Mouse (Mus musculus): ENCODE results near the gene AU022751. TPM values are rescaled to one million over a fixed set of nuclear protein-coding genes. Genes with fewer than 3 reads are reported as not detected.
"Not testable (repeated sequence)": the region's sequence is repeated elsewhere in the genome, so short reads cannot be mapped to it uniquely, and the experiment has no call there.

Gene AU022751
- polyA plus RNA-seq (2012; ENCODE audit: insufficient read depth, low replicate concordance): not detected in 2 replicates

DNA sequence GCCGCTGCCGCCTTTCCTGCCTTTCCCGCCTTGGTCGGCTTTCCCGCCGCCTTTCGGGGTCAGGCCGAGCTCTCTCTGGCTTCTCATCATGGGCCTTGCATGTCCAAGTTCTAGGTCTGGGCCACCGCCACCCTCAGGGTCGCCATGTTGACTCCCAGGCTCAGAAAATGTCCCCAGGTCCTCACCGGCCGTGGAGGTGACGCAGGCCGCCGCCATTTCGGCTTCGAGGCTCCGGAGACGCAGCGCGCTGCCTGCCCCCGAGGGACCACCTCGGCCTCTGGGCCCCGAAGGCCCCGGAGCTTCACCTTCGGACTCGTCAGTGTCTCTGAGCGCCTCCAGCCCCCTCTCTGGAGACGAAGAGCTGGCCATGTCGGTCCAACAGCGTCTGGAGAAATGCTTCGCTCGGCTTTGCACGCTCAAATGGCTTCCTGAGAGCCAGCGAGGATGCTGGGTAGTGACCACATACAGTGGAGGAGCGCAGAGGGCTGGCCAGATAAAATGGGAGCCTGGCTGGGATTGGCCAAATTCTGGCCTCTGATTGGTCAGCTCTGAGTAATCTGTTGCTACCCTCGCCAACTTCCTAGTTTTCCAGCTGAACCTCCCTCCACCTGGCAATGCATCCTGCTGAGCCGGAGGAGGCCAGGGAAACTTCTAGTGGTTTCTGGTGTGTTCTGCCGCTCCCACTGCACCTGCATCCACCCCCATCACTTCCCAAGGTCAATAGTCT is at the start of gene AU022751:
Gene AU022751, minus strand, starts transcription at position 466 of the 727 bp plus-strand sequence.
- Histone ChIP-seq H3K36me3 (replicated peaks; ENCODE audit: low read length) (no peaks in the 10 kb centered on the region), H3K4me1 (no peaks in the 10 kb centered on the region), H3K9me3 (peaks cover 25% of the 10 kb centered on the region), H3K4me3 (replicated peaks) (no peak within 1 kb of the TSS), H3K27me3 (replicated peaks) (no peaks in the 10 kb centered on the region)
- no peak for TF ChIP-seq FLI1 (IDR thresholded peaks at IDR 0.05; ENCODE audit: low read length)
- TF ChIP-seq GATA1 (IDR thresholded peaks at IDR 0.05; ENCODE audit: borderline replicate concordance, low read length): no peak

DNA sequence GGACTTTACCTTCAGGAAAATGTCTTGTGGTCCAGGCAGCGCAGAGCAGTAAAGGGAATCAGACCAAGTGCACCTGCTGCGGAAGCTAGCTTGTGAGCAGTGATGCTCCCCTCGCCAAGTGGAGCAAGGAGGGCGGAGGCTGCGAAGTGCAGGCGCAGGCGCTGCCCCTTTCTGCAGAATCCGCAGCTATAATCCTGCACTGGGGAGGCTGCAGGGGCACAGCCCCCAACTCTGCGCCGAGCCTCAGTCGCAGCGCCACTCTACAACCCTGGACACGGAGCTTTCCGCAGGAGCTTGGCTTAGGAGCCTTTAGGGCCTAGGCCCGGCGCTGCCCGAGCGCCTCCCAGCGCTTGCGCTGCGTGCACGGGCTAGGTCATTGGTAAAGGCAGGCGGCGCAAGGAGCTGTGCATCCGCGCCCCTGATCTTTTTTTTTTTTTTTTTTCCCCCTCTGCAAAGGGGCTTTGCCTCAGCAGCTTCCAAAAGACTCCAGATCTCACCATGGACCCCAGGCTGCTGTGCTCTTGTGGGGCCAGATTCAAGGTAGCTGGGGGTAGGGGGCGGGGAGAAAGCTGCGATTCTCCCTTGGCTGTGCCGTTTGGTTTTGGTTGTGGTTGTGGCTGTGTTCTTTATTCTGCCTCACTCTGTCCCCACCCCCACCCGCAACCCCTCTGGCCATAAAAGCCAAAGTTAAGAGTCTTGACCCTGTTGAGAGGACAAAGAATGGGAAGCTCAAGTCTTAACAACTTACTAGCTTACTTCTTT is 9.0 kb upstream of the AU022751 start:
- Histone ChIP-seq H3K27me3 (replicated peaks) (peaks cover 9% of the 10 kb centered on the region), H3K9me3 (peaks cover 5% of the 10 kb centered on the region; the same call in 1 of the 2 replicates), H3K4me3 (replicated peaks) (no peak overlapping the region), H3K36me3 (replicated peaks; ENCODE audit: low read length) (no peaks in the 10 kb centered on the region), H3K4me1 (0 out of 2 replicates have a peak, but pooled peaks cover 3% of the 10 kb centered on the region)
- TF ChIP-seq GATA1 (IDR thresholded peaks at IDR 0.05; ENCODE audit: borderline replicate concordance, low read length): no peak
- no peak for TF ChIP-seq FLI1 (IDR thresholded peaks at IDR 0.05; ENCODE audit: low read length)

DNA sequence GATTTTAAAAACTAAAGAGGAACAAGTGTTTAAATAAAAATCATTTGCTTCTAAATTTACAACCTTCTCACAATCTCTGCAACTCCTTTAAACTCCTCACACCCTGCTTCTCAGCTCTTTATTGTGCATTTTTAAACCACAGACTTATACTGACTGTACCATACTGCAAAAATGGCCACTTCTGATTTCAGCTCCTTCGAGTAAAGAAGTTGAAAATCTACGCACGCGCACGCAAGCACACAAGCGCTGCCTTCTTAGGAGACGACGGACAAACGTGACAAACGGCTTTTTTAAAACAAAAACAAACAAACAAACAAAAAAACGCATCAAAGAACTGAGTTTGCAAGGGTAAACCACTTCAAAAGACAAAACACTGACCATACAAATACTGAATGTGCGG is 8.3 kb upstream of the AU022751 start:
- Histone ChIP-seq H3K27me3 (replicated peaks) (peaks cover 9% of the 10 kb centered on the region), H3K9me3 (peaks cover 5% of the 10 kb centered on the region; the same call in 1 of the 2 replicates)
- no peak for TF ChIP-seq FLI1 (IDR thresholded peaks at IDR 0.05; ENCODE audit: low read length)
- no peak for TF ChIP-seq GATA1 (IDR thresholded peaks at IDR 0.05; ENCODE audit: borderline replicate concordance, low read length)

DNA sequence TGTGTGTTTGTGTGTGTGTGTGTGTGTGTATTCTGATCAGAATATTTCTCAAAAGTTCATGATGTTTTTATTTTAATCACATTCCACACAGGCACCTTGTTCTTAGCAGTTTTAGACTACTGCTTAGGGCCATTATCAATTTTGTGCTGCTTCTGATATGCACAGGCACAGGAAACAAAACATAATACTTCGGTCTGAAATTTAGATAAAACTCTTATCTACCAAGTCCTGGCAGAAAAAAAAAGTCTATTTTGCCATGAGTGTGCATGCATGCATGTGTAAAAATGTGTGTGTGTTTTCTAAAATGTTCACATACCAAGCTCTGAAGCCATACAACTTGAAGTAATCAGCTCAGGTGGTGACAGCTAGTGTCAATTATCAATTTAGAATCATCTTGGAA is 21.7 kb downstream of the AU022751 start:
- Histone ChIP-seq H3K27me3 (replicated peaks) (peaks cover 32% of the 10 kb centered on the region), H3K9me3 (no peaks in the 10 kb centered on the region), H3K4me1 (no peaks in the 10 kb centered on the region), H3K36me3 (replicated peaks; ENCODE audit: low read length) (no peaks in the 10 kb centered on the region), H3K4me3 (replicated peaks) (no peak overlapping the region)
- TF ChIP-seq FLI1 (IDR thresholded peaks at IDR 0.05; ENCODE audit: low read length): no peak

More for the DNA sequence above, 8.3 kb upstream of the AU022751 start:
- Histone ChIP-seq H3K4me1 (0 out of 2 replicates have a peak, but pooled peaks cover 3% of the 10 kb centered on the region), H3K36me3 (replicated peaks; ENCODE audit: low read length) (no peaks in the 10 kb centered on the region), H3K4me3 (replicated peaks) (no peak overlapping the region)

DNA sequence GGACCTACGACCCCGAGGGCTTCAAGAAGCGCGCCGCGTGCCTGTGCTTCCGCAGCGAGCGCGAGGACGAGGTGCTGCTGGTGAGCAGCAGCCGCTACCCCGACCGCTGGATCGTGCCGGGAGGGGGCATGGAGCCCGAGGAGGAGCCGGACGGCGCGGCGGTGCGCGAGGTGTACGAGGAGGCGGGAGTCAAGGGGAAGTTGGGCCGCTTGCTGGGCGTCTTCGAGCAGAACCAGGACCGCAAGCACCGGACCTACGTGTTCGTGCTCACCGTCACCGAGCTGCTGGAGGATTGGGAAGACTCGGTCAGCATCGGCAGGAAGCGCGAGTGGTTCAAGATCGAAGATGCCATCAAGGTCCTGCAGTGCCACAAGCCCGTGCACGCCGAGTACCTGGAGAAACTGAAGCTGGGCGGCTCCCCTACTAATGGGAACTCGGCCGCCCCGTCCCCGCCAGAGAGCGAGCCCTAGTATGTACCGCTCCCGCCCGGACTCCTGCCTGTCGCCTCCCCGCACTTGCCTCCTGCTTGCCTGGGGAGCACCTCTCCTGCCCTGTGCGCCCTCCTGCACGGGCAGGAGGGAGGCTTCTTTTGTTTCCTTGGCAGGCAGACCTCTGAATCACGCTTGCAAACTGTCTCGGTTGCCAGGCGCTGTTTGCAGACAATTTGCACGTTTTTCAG is 35.1 kb downstream of the AU022751 start:
- H3K4me1 ChIP-seq; H3K4me3 ChIP-seq (replicated peaks); H3K9me3 ChIP-seq; H3K36me3 ChIP-seq (replicated peaks; ENCODE audit: low read length): not testable (repeated sequence)
- H3K27me3 ChIP-seq (replicated peaks): peaks cover 14% of the 10 kb centered on the region

DNA sequence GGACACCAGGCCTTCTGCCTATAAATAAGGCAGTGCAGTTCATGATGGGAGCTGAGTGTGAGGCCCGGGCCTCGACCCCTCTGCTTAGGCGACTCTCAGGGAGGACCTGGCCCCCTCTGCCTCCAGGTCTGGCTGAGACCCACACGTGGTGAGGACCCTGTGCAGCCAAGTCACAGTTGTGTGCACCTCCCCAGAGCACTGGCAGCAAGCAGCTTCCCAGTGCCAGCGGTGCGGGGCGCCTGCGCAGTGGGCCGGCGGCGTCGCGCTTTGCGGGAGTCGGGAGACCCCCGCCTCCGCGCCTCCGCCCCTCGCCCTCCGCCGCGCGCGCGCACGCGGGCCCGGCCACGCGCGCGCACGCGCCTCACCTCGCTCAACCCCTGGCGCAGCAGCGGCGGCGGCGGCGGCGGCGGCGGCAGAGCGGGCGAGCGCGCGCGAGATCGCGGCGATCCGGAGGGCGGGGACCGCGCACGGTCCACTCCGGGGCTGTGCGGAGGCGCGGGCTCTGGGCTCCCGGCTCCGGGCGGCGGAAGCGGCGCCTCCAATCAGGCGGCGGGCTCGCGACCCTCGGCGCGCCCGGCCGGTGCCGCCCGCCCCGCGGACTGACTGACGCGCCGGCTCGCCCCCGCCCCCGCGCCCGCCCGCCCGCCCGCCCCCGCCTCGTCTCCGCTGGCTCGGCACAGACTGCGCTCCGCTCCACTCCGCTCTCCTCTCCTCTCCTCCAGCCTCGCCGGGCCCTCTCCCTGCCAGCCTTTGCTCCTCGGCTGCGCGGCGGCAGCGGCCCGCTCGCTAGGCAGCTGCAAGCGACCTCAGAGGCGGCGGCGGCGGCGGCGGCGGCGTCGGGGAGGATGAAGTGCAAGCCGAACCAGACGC is 35.9 kb downstream of the AU022751 start, which contains the start of gene Nudt11:
Gene Nudt11, plus strand, starts transcription at position 388 of the 870 bp plus-strand sequence.
- H3K27me3 ChIP-seq (replicated peaks): peaks cover 14% of the 10 kb centered on the region
- not testable (repeated sequence) for H3K36me3 ChIP-seq (replicated peaks; ENCODE audit: low read length); H3K9me3 ChIP-seq; H3K4me3 ChIP-seq (replicated peaks); H3K4me1 ChIP-seq

Other genes starting within 250 kb of the AU022751 start
- 0.07 TPM in 1 of 2 replicates, not detected in the other for gene Nudt11, start 36.0 kb downstream of the AU022751 start, polyA plus RNA-seq (2012; ENCODE audit: insufficient read depth, low replicate concordance)
- not detected in 2 replicates for gene Nudt10, start 89.6 kb upstream of the AU022751 start, polyA plus RNA-seq (2012; ENCODE audit: insufficient read depth, low replicate concordance)
- gene Bmp15, start 237.3 kb upstream of the AU022751 start, polyA plus RNA-seq (2012; ENCODE audit: insufficient read depth, low replicate concordance): 0.71 TPM in 1 of 2 replicates, not detected in the other

All from megakaryocyte, embryonic 14.5 days (primary cell).